Mouse (Mus musculus): ENCODE results near the gene Hoxb4. TPM values are rescaled to one million over a fixed set of nuclear protein-coding genes. Genes with fewer than 3 reads are reported as not detected.
A peak's percentile ranks its signal among the peaks of the same experiment; 100 is the strongest.

Gene Hoxb4
- polyA plus RNA-seq, 1 experiment from 2014 or later = 7.5 TPM

- peaks cover 93% of the 10 kb centered on the region for H3K4me1 ChIP-seq (replicated peaks)
- H3K36me3 ChIP-seq = peaks cover 33% of the 10 kb centered on the region
- H3K9me3 ChIP-seq = no peaks in the 10 kb centered on the region
- ATAC-seq (ENCODE audit: low read depth) = no peak
- no peaks in the 10 kb centered on the region for H3K27me3 ChIP-seq
- peak overlapping the region; percentile 99 for H3K4me3 ChIP-seq
- H3K9ac ChIP-seq = peak overlapping the region; percentile 100
- peak overlapping the region; percentile 100 for H3K27ac ChIP-seq (replicated peaks)
- WGBS = 2% methylated on average over 56 of the region's 56 CpGs
- H3K4me2 ChIP-seq = peak overlapping the region; percentile 96
These were observed 27.3 kb downstream of the Hoxb4 start for GRCm38 (mm10) chr11:96345220-96345892.

GRCm38 (mm10) chr11:96345893-96346806 is 28.1 kb downstream of the Hoxb4 start:
- no peak for ATAC-seq (ENCODE audit: low read depth)
- 2% methylated on average over 45 of the region's 45 CpGs for WGBS
- H3K27me3 ChIP-seq = no peaks in the 10 kb centered on the region
- no peaks in the 10 kb centered on the region for H3K9me3 ChIP-seq
- peaks cover 33% of the 10 kb centered on the region for H3K36me3 ChIP-seq
- H3K27ac ChIP-seq (replicated peaks) = peak overlapping the region; percentile 100
- peak overlapping the region; percentile 99 for H3K4me3 ChIP-seq
- H3K9ac ChIP-seq = peak overlapping the region; percentile 100
- peaks cover 95% of the 10 kb centered on the region for H3K4me1 ChIP-seq (replicated peaks)
- peak overlapping the region; percentile 96 for H3K4me2 ChIP-seq

- WGBS = 26% methylated on average over 5 of the region's 5 CpGs
- peak overlapping the region; percentile 100 for H3K27ac ChIP-seq (replicated peaks)
- no peaks in the 10 kb centered on the region for H3K27me3 ChIP-seq
- H3K36me3 ChIP-seq = peaks cover 29% of the 10 kb centered on the region
- H3K4me1 ChIP-seq (replicated peaks) = peaks cover 93% of the 10 kb centered on the region
- peak overlapping the region; percentile 99; the same call in 1 of the 2 replicates for H3K4me3 ChIP-seq
- peak overlapping the region; percentile 100 for H3K9ac ChIP-seq
- no peaks in the 10 kb centered on the region for H3K9me3 ChIP-seq
- peak overlapping the region; percentile 96 for H3K4me2 ChIP-seq
- no peak for ATAC-seq (ENCODE audit: low read depth)
These were observed 29.0 kb downstream of the Hoxb4 start for GRCm38 (mm10) chr11:96346916-96347520.

- peaks cover 27% of the 10 kb centered on the region for H3K36me3 ChIP-seq
- ATAC-seq (ENCODE audit: low read depth) = no peak
- peak overlapping the region; percentile 100 for H3K27ac ChIP-seq (replicated peaks)
- H3K27me3 ChIP-seq = no peaks in the 10 kb centered on the region
- no peaks in the 10 kb centered on the region for H3K9me3 ChIP-seq
- WGBS = 4% methylated on average over 4 of the region's 4 CpGs
- peak overlapping the region; percentile 95 for H3K4me2 ChIP-seq
- peak overlapping the region; percentile 31; the same call in 1 of the 2 replicates for H3K4me3 ChIP-seq
- peaks cover 86% of the 10 kb centered on the region for H3K4me1 ChIP-seq (replicated peaks)
- H3K9ac ChIP-seq = peak overlapping the region; percentile 100
These were observed 29.6 kb downstream of the Hoxb4 start for GRCm38 (mm10) chr11:96347717-96348116.

- WGBS = 2% methylated on average over 21 of the region's 21 CpGs
- Histone ChIP-seq H3K4me3 (peak overlapping the region; percentile 31), H3K27ac (replicated peaks) (peak overlapping the region; percentile 100), H3K27me3 (no peaks in the 10 kb centered on the region), H3K4me1 (replicated peaks) (peaks cover 80% of the 10 kb centered on the region), H3K4me2 (peak overlapping the region; percentile 95), H3K9ac (peak overlapping the region; percentile 100), H3K9me3 (no peaks in the 10 kb centered on the region), H3K36me3 (peaks cover 31% of the 10 kb centered on the region)
- no peak for ATAC-seq (ENCODE audit: low read depth)
These were observed 30.3 kb downstream of the Hoxb4 start for GRCm38 (mm10) chr11:96348141-96348928.

GRCm38 (mm10) chr11:96348988-96349387 is 30.9 kb downstream of the Hoxb4 start:
- WGBS = 4% methylated on average over 3 of the region's 3 CpGs
- Histone ChIP-seq H3K9me3 (no peaks in the 10 kb centered on the region), H3K27me3 (no peaks in the 10 kb centered on the region), H3K4me1 (replicated peaks) (peaks cover 74% of the 10 kb centered on the region), H3K4me2 (peak overlapping the region; percentile 95), H3K4me3 (peak overlapping the region; percentile 31), H3K36me3 (peaks cover 33% of the 10 kb centered on the region), H3K27ac (replicated peaks) (peak overlapping the region; percentile 100), H3K9ac (peak overlapping the region; percentile 100)
- no peak for ATAC-seq (ENCODE audit: low read depth)

- H3K36me3 ChIP-seq = peaks cover 25% of the 10 kb centered on the region
- no peak for ATAC-seq (ENCODE audit: low read depth)
- no peaks in the 10 kb centered on the region for H3K27me3 ChIP-seq
- WGBS = 1% methylated on average over 14 of the region's 14 CpGs
- H3K9me3 ChIP-seq = no peaks in the 10 kb centered on the region
- H3K4me3 ChIP-seq = peak overlapping the region; percentile 31
- H3K4me2 ChIP-seq = peak overlapping the region; percentile 95
- H3K27ac ChIP-seq (replicated peaks) = peak overlapping the region; percentile 100
- H3K9ac ChIP-seq = peak overlapping the region; percentile 100
- peaks cover 67% of the 10 kb centered on the region for H3K4me1 ChIP-seq (replicated peaks)
These were observed 31.6 kb downstream of the Hoxb4 start for GRCm38 (mm10) chr11:96349491-96350340.

- H3K4me2 ChIP-seq = peak within 1 kb of the TSS; percentile 95
- no peaks in the 10 kb centered on the region for H3K27me3 ChIP-seq
- H3K27ac ChIP-seq (replicated peaks) = peak within 1 kb of the TSS; percentile 100
- no peaks in the 10 kb centered on the region for H3K9me3 ChIP-seq
- peak within 1 kb of the TSS; percentile 100 for H3K9ac ChIP-seq
- ATAC-seq (ENCODE audit: low read depth) = no peak
- WGBS = 2% methylated on average over 2 of the region's 2 CpGs
- peak within 1 kb of the TSS; percentile 95 for H3K4me3 ChIP-seq
- H3K4me1 ChIP-seq (replicated peaks) = peaks cover 67% of the 10 kb centered on the region
- peaks cover 22% of the 10 kb centered on the region for H3K36me3 ChIP-seq
These were observed 32.2 kb downstream of the Hoxb4 start, which contains the start of gene Hoxb2 for GRCm38 (mm10) chr11:96350341-96350624. Gene Hoxb2, plus strand, starts transcription at chr11:96350525.

GRCm38 (mm10) chr11:96350791-96351190 is 32.7 kb downstream of the Hoxb4 start:
- Histone ChIP-seq H3K9me3 (no peaks in the 10 kb centered on the region), H3K27ac (replicated peaks) (peak overlapping the region; percentile 100), H3K27me3 (no peaks in the 10 kb centered on the region), H3K9ac (peak overlapping the region; percentile 100), H3K36me3 (peaks cover 20% of the 10 kb centered on the region), H3K4me3 (peak overlapping the region; percentile 95), H3K4me1 (replicated peaks) (peaks cover 65% of the 10 kb centered on the region), H3K4me2 (peak overlapping the region; percentile 95)
- no peak for ATAC-seq (ENCODE audit: low read depth)
- 12% methylated on average over 2 of the region's 2 CpGs for WGBS

- H3K9ac ChIP-seq = peak overlapping the region; percentile 100
- peak overlapping the region; percentile 95 for H3K4me2 ChIP-seq
- peak overlapping the region; percentile 100 for H3K27ac ChIP-seq (replicated peaks)
- H3K36me3 ChIP-seq = peaks cover 15% of the 10 kb centered on the region; the same call in 1 of the 2 replicates
- no peaks in the 10 kb centered on the region for H3K27me3 ChIP-seq
- H3K4me1 ChIP-seq (replicated peaks) = peaks cover 65% of the 10 kb centered on the region
- H3K4me3 ChIP-seq = peak overlapping the region; percentile 95
- H3K9me3 ChIP-seq = no peaks in the 10 kb centered on the region
- ATAC-seq (ENCODE audit: low read depth) = peak; percentile 22; the same call in 1 of the 2 replicates
- WGBS = 6% methylated on average over 11 of the region's 11 CpGs
These were observed 33.2 kb downstream of the Hoxb4 start for GRCm38 (mm10) chr11:96351312-96351711.

Measured in neural tube, embryonic 13.5 days (tissue).